Mouse (Mus musculus) frontal cortex, adult 2 months (tissue): ENCODE data around the gene Ttf2. TPM values are rescaled to one million over a fixed set of nuclear protein-coding genes. Genes with fewer than 3 reads are reported as not detected.
A peak's percentile ranks its signal among the peaks of the same experiment; 100 is the strongest.

ENCODE experiments used
- DNase-seq, 2 experiments: peaks; one replicate each; pipeline ENCODE4 v3.0.0; 2022; ENCODE audit warnings: low spot score in 1 of 2; ENCODE audit errors: extremely low spot score in 1 of 2
- polyA plus RNA-seq: library from polyadenylated mRNA; depleted of rRNA; stranded (reverse); fragments of >200 nt; gene quantifications from 2 replicates; pipeline ENCODE4 v1.2.3, GENCODE M21; 2012; rRNA removed

Gene Ttf2
- polyA plus RNA-seq, 1 experiment: 1.7 TPM

- no peak for DNase-seq
These were observed 48.8 kb downstream of the Ttf2 start for GRCm38 (mm10) chr3:100920611-100921140.

DNA sequence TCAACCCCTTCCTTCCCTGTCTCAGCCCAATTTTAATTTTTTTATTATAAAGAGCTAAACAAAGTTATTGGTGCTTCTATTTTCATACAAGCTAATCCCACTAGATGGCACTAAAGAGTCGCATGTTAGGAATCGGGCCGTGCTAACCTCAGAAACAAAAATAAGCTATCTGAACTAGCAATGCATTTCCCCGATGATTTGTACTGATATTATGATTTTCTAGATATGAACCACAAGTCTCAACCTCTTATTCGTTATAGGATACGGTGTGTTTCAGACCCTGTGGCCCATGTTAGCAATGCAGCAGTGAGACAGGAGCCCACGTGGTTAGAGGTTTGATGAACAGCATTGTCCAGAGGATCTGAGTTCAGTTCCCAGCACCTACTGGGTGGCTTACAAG, 52.6 kb downstream of the Ttf2 start:
- DNase-seq: peak in 1 of 2 experiments; percentile 81

DNA sequence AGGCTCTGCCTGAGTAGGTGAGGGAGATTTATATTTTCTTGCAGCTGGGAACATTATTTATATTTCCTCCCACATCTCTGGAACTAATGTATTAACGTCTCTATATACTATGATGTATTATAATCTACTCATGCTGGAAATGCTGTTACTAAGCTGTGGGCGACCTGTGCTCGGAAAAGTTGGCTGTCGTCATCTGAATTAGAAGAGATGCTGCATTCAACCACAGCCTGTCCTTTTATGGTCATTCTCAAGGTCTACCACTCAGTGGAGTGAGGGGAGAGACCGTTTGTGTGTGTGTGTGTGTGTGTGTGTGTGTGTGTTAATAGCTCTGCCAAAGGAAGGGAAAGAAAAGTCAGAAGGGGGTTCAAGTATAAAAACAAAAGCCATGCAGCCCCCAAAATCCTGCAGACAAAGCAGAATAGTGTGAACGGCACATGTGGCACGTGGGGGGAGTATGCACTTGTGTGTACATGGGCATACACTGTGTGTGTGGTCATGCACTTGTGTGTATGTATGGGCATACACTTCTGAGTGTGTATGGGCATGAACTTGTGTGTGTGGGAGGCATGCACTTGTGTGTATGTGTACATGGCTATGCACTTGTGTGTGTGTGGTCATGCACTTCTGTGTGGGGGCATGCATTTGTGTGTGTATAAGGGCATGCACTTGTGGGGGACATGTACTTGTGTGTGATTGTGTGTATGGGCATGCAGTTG, 57.8 kb downstream of the Ttf2 start:
- DNase-seq: no peak

DNA sequence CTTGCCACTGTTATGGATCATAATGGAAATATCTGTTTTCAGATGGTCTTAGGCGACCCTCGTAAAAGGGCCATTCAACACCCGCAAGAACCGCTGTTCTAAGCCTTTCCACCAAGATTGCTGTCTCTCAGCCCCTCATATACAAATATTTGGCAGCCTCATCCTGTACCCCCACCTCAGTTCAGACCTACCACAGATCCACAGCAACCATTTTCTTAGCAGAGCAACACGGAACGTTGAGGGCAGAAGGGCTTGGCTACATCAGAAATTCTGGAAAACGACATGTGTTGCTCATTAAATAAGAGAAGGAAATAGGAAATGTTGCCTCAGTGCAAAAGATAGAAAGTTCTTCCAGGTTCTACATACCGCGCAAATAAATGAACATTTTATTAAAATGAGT, 58.4 kb downstream of the Ttf2 start:
- DNase-seq: no peak

- DNase-seq: no peak
These were observed 58.8 kb downstream of the Ttf2 start for GRCm38 (mm10) chr3:100910621-100911020.

DNA sequence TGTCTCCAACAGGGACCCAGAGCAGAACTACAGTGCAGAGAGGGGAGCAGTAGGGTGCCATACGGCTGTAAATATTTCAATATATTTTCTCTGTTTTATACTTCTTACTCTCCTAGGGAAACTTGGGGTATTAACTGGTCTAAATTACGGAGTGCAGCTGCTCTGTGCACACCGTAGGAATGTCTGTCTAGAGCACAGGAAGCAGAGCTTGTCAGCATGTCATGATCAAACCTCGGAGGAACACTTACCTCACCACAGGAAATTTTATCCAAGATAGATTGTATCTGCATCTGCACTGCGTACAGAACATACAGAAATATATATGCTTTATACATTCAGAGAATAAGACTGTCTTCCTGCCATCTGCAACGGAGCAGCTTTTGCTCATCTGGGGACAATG, 60.9 kb downstream of the Ttf2 start:
- no peak for DNase-seq

GRCm38 (mm10) chr3:100906916-100907315, 62.5 kb downstream of the Ttf2 start:
- DNase-seq: no peak

- no peak for DNase-seq
These were observed 63.3 kb downstream of the Ttf2 start for GRCm38 (mm10) chr3:100906128-100906527.

- DNase-seq: no peak
These were observed 74.0 kb downstream of the Ttf2 start for GRCm38 (mm10) chr3:100895500-100895899.

DNA sequence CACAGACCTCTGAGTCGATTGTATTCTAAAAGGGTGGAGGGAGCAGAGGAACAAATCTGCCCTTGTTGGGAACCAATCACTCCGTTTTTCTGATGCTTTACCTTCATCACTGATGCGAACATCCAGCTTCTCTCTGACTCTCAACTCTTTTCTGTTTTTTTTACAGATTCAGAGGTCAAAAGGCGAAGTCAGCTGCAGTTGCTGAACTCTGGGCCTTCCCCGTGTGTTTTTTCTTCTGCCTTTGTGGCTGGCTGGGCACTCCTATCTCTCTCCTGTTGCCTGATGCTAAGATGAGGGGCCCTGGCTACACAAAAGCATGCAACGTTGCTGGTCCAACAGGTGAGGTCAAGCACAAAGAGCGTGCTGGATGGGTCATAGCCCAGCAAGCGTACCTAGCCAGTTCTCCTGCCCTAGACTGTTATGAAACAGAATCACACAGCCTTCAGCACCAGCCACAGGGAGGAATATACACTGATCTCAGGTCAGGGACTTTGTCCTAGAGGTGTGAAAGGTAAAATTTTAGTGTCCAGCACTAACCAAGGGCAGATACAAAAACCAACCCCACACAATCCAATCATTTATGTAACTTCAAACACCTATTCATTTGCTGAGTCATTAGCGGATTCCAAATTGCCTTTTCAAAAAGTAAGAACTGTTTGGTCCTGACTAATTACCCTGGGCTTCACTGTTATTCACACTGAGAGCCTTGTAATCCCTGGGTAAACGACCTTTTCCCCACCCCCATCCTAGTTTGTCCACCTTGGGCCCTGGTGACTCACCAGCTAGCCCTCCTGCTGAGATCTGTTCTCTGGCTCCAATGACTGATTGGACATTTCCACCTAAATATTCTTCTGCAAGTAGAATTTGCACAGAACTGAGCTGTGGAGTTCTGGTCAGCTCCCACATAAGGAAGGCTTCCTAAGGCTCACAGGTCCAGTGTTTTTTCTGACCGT, 76.8 kb downstream of the Ttf2 start:
- no peak for DNase-seq

DNA sequence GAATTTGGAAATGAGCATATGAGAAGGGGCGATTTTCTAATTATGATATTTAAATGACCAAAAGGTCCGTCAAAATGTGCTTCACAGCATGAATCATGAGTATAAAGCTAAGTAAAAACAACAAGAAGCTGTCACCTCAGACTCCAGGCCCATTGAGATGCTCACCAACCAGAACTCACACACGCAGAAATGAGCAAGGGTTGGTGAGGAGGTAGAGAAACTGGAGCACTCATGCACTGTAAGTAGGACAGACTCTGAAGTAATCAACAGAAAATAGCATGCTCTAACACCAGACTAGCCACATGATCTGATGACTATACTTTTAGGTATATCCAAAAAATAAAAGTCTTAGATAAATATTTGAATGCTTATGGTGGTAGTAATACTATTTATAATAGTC, 79.1 kb downstream of the Ttf2 start:
- peak in 1 of 2 experiments; percentile 37 for DNase-seq

DNA sequence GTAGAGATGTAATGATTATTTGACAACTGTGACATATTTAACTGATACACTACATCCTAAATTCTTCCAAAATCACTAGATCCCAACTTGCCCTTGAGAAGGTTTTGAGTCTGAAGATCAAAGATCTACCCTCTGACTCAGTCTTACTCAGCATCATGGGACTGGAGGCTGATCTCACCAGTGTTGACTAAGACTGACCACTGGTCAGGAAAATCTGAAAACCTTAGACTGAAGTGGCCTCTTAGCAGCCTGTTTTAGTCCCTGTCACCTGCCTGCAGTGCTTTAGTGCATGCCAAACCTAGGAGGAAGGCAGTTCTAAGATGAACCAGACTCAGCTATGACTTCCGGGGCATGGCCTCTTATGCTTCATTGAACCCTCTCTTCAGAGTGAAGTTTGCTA, 80.2 kb downstream of the Ttf2 start:
- DNase-seq: no peak

Other genes starting within 250 kb of the Ttf2 start
- gene Vtcn1, start 144.2 kb downstream of the Ttf2 start, polyA plus RNA-seq: 0.10 and 0.11 TPM in 2 replicates
- 8.2 and 8.6 TPM in 2 replicates for gene Trim45, start 47.5 kb downstream of the Ttf2 start, polyA plus RNA-seq
- gene Cd101, start 59.9 kb upstream of the Ttf2 start, polyA plus RNA-seq: 0.13 and 0.16 TPM in 2 replicates
- gene Ptgfrn, start 140.6 kb upstream of the Ttf2 start, polyA plus RNA-seq: 9.9 and 10.6 TPM in 2 replicates